Mouse (Mus musculus): ENCODE results near the gene Lrrk2.
"Not testable (repeated sequence)": the region's sequence is repeated elsewhere in the genome, so short reads cannot be mapped to it uniquely, and the experiment has no call there.

The Lrrk2 gene

DNA sequence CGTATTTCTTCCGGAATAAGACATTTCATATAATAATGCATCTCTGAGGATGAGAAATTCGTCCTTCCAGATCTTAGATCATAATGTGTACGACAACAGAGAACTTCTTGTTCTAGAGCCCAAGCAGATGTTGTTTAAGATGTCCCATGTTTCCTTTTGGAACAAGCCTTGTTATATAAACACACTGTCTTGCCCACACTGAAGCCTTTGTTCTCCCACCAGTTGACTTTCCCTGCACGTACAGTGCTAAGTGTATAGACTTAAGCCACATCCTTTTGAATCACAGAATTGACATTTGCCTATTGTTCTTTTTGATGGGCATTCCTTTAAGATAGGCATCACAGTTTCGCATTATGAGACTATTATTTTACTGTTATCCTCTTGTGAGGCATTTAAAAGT lies 162.3 kb downstream of the Lrrk2 start:
- in situ Hi-C loops (cut with MboI) = no loop called here

- in situ Hi-C loops (cut with MboI) = no loop called here
These were observed 165.0 kb downstream of the Lrrk2 start, which contains the start of gene Smgc for GRCm38 (mm10) chr15:91837965-91838364. TSS of gene Smgc (plus strand) at chr15:91838265.

GRCm38 (mm10) chr15:91864130-91864529 lies 191.2 kb downstream of the Lrrk2 start:
- in situ Hi-C loops (cut with MboI) = not testable (repeated sequence)
